Mouse (Mus musculus) bone marrow macrophage, adult 2 months (primary cell): Measurements from ENCODE around the gene Adarb1.

Experiments used
- CTCF ChIP-seq: IDR thresholded peaks from 2 replicates; pipeline ENCODE4 v1.5.1; 2012; ENCODE audit warnings: low read depth, mild to moderate bottlenecking, low read length, moderate library complexity
- POLR2A ChIP-seq: IDR thresholded peaks from 2 replicates; pipeline ENCODE4 v1.6.1; 2012; ENCODE audit warnings: mild to moderate bottlenecking, low read depth, low read length, borderline replicate concordance

GRCm38 (mm10) chr10:77242871-77243270 is 175.2 kb downstream of the Adarb1 start:
- TF ChIP-seq CTCF (no peak), POLR2A (no peak)
